Mouse (Mus musculus) mesoderm, embryonic 11.5 days (tissue): ENCODE data around the gene 1110004F10Rik.

Experiments
- DNase-seq: peaks from one replicate; pipeline ENCODE4 v3.0.0-alpha.2; 2012; ENCODE audit warnings: low read depth, low spot score

Gene 1110004F10Rik

DNA sequence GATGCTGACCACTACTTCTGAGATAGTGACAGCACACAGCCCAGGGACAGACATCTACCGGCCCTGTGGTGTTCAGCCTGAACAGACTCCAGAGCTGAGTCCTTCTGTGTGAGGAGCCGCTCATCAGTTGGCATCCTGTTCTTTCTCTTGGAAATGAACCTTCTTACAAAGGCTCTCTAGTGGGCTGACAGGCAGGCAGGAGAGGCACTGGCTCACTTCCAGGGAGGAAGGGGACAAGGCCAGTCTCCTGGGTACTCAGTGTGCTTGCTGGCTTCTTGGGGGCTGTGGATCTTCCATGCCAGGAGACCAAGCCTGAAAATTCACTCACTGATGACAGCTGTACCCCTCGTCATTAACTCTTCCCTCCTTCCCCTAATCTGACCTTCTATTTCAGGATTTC lies 98.5 kb downstream of the 1110004F10Rik start:
- no peak for DNase-seq

DNA sequence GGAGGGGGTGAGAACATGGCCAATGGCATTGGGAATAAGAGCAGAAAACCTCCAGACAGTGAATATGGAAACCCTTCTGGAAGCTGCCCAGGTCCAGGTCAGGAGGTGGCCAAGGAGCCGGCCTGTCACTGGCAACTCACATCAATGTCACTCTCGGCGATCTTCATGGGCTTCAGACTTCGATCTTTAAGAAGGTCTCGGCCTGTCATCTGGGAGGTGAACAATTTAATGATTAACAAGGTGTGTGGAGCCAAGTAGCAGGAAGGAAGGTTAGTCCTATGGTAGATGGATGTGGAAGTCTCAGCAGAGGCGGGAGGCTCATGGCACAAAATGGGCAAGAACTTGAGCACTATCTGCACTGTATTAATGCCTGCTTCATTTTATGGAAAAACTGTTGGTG lies 105.8 kb downstream of the 1110004F10Rik start:
- DNase-seq = no peak

DNA sequence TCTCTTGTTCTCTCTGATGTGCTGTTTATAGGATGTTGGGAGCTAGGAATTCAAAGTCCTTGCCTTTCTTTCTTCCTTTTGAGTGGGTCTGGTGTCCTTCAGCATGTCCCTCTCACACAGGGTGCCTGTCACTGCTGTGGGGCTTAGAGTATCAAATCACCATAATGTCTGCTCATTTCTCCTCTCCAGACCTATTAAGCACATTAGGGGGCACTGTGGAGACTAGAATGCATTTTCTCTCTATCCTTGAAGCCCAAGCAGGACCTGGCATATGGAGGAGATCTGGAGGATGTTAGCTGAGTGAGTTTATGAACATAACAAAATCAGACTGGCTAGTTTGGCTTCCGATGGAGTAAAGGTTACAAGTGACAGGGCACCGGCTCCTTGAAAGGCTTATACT lies 107.9 kb downstream of the 1110004F10Rik start:
- no peak for DNase-seq

DNA sequence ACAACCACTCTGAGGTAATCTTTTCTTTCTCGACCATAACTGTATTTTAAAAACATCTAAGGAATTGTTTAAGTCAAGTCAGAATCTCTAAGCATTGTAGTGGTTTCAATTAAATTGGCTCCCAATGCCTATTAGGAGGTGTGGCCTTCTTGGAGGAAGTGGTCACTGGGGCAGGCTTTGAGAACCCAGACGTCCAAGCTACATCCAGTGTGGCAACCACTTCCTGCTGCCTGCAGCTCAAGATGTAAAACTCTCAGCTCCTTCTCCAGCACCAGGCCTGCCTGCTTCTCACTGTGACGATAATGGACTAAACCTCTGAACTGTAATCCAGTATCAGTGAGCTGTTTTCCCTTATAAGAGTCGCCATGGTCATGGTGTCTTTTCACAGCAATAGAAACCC lies 110.4 kb downstream of the 1110004F10Rik start:
- no peak for DNase-seq

DNA sequence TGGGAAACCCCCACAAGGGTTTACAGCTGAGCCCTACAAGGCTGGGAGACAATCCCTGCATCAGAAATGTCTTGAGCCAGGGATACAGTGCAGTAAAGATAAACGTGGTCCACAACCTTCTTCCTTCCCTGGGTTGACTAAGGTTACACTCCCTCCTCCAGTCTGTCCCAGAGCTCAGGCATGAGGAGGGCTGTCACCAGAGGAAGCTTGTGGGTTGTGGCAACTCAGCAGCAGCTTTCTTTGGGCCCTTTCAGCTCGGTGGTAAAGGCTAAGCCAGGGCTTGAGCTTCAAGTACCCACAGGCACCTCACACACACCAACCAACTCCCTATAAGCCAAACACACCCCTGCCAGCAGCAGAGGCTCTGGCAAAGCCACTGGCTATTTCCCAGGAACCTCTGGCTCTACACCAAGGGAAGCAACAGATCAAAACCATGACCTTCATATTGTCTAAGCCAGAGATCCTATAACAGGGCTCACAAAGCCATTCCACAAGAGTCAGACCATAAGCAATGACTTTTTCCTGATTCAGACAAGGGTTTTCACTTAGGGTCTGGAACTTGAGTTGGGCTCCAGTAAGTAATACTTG lies 114.7 kb downstream of the 1110004F10Rik start:
- DNase-seq = no peak
